Mouse (Mus musculus) midbrain, embryonic 14.5 days (tissue): ENCODE measurements around the gene Angptl8. TPM values are rescaled to one million over a fixed set of nuclear protein-coding genes. Genes with fewer than 3 reads are reported as not detected.

Source experiments
- ATAC-seq: fragments of 200-750 bp; cut with Nextera tagmentation; 2 replicates; pipeline ENCODE4 v1.8.0; 2017; ENCODE audit warnings: moderate number of reproducible peaks, moderate library complexity; ENCODE audit not compliant: low FRiP score, low TSS enrichment
- DNase-seq: peaks from one replicate; pipeline ENCODE4 v3.0.0-alpha.2; 2015
- H3K27ac ChIP-seq: fragments of 300-500 bp; sonication (generic); replicated peaks from 2 replicates; pipeline ENCODE4 v1.5.1; 2014; ENCODE audit warnings: mild to moderate bottlenecking, low read depth, low read length, moderate library complexity
- H3K27me3 ChIP-seq: fragments of 300-500 bp; sonication (generic); 2 replicates; pipeline ENCODE4 v1.6.1; 2014; ENCODE audit warnings: low read length, control low read depth, mixed read lengths; ENCODE audit not compliant: control insufficient read depth, insufficient read depth
- H3K36me3 ChIP-seq: fragments of 300-500 bp; sonication (generic); 2 replicates; pipeline ENCODE4 v1.6.1; 2014; ENCODE audit warnings: low read length, control low read depth; ENCODE audit not compliant: control insufficient read depth, insufficient read depth
- H3K4me1 ChIP-seq: fragments of 300-500 bp; sonication (generic); 2 replicates; pipeline ENCODE4 v1.6.1; 2014; ENCODE audit warnings: mild to moderate bottlenecking, antibody characterized with exemption, low read length, control low read depth; ENCODE audit not compliant: control insufficient read depth, insufficient read depth
- H3K4me2 ChIP-seq: fragments of 300-500 bp; sonication (generic); 2 replicates; pipeline ENCODE4 v1.6.1; 2014; ENCODE audit warnings: mild to moderate bottlenecking, low read length, moderate library complexity
- H3K4me3 ChIP-seq: fragments of 300-500 bp; sonication (generic); replicated peaks from 2 replicates; pipeline ENCODE4 v1.5.1; 2014; ENCODE audit warnings: low read depth, low read length
- H3K9ac ChIP-seq: fragments of 300-500 bp; sonication (generic); replicated peaks from 2 replicates; pipeline ENCODE4 v1.6.1; 2014; ENCODE audit warnings: mild to moderate bottlenecking, low read length, moderate library complexity
- H3K9me3 ChIP-seq: fragments of 300-500 bp; sonication (generic); 2 replicates; pipeline ENCODE4 v1.6.1; 2016; ENCODE audit warnings: low read length, control low read depth, mixed read lengths; ENCODE audit not compliant: control insufficient read depth
- WGBS: fragments of 180-500 bp; shearing (Covaris S2); extraction: QIAGEN DNeasy Blood & Tissue Kit; methylation state at CpG from one replicate; pipeline ENCODE4 v1.1.7; 2014; 5-methylcytosine and 5-hydroxymethylcytosine counted together
- polyA plus RNA-seq: library from polyadenylated mRNA; unstranded; fragments of >200 nt; fragmentation: Nextera tagmentation; extraction: Ambion mirVana; gene quantifications from 2 replicates; pipeline ENCODE4 v1.2.1, GENCODE M21; 2014

Angptl8 gene
- polyA plus RNA-seq, 1 experiment from 2014 or later, result 0.34 TPM

GRCm38 (mm10) chr9:21840115-21840787, 4.9 kb downstream of the Angptl8 start:
- ATAC-seq, result no peak
- DNase-seq, result peak; percentile 76
- Histone ChIP-seq H3K27ac (no peak overlapping the region), H3K36me3 (no peaks in the 10 kb centered on the region), H3K9ac (no peak overlapping the region), H3K27me3 (no peaks in the 10 kb centered on the region), H3K9me3 (no peaks in the 10 kb centered on the region), H3K4me3 (no peak overlapping the region), H3K4me1 (no peaks in the 10 kb centered on the region), H3K4me2 (no peak overlapping the region)
- WGBS, result 57% methylated on average over 8 of the region's 8 CpGs

- ATAC-seq (no peak), DNase-seq (no peak)
- H3K9ac ChIP-seq, result no peak overlapping the region
- no peak overlapping the region for H3K27ac ChIP-seq
- H3K4me3 ChIP-seq, result no peak overlapping the region
- H3K36me3 ChIP-seq, result no peaks in the 10 kb centered on the region
- no peaks in the 10 kb centered on the region for H3K4me1 ChIP-seq
- no peak overlapping the region for H3K4me2 ChIP-seq
- 94% methylated on average over 6 of the region's 6 CpGs for WGBS
- H3K9me3 ChIP-seq, result no peaks in the 10 kb centered on the region
- H3K27me3 ChIP-seq, result no peaks in the 10 kb centered on the region
Observed at GRCm38 (mm10) chr9:21841340-21841739, 6.0 kb downstream of the Angptl8 start.

DNA sequence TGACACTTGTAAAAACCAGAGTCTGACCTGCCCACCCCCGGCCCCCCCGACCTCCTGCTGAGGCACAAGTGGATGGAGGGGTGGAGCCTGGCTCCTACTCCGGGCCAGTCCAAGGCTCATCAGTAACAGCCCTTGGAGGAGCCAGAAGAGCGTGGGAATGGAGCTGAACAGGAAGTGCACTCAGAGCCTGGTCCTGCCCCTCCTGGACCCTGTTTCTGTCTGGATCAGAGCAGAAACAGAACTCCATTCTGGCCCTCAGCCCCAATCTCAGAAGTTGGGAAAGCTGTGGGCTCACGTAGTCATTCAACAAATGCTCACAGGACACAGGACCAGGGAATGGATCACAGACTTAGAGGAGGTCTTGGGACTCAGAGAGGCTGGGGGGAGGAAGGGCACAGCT, 7.1 kb downstream of the Angptl8 start:
- Histone ChIP-seq H3K4me2 (no peak overlapping the region), H3K27me3 (no peaks in the 10 kb centered on the region), H3K27ac (no peak overlapping the region), H3K9me3 (no peaks in the 10 kb centered on the region), H3K4me1 (0 out of 2 replicates have a peak, but pooled peaks cover 2% of the 10 kb centered on the region), H3K9ac (no peak overlapping the region), H3K36me3 (no peaks in the 10 kb centered on the region), H3K4me3 (no peak overlapping the region)
- DNase-seq, result no peak
- no peak for ATAC-seq
- 64% methylated on average over 5 of the region's 5 CpGs for WGBS

- H3K4me1 ChIP-seq, result 0 out of 2 replicates have a peak, but pooled peaks cover 2% of the 10 kb centered on the region
- no peak overlapping the region for H3K4me2 ChIP-seq
- ATAC-seq (no peak), DNase-seq (no peak)
- no peaks in the 10 kb centered on the region for H3K36me3 ChIP-seq
- H3K27me3 ChIP-seq, result no peaks in the 10 kb centered on the region
- H3K4me3 ChIP-seq, result no peak overlapping the region
- H3K9me3 ChIP-seq, result no peaks in the 10 kb centered on the region
- H3K9ac ChIP-seq, result no peak overlapping the region
- 93% methylated on average over 6 of the region's 6 CpGs for WGBS
- no peak overlapping the region for H3K27ac ChIP-seq
Observed at GRCm38 (mm10) chr9:21843086-21843485, 7.8 kb downstream of the Angptl8 start.

DNA sequence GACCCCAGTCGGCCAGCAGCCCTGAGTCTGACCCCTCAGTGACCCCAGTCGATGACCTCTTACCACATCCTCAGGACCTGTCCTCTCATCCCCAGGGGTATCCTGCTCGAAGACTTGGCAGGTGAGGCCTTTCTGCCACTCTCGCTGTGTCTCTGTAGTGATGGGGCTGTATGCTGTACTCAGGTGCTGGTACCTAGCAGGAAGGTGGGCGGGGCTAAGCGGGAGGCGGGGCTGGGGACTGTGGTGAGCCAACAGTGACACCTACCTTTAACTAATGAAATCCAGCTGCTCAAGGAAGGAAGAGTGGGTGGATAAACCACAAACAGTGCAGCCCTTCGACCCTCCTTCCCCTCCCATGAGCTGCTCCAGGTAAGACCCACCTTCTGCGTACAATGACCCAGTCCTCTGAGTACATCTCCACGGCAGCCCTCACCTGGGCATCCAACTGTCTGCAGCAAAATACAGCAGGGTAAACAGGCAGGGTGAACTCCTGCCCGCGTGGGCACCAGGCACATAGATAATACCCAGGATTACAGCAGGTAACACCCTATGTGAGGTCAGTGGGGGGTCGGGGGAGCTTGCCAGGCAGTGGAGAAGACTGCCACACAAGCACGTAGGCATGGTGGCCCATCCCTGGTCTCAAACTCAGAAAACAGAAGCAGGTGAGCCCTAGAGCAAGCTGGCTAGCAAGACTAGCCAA, 10.2 kb downstream of the Angptl8 start:
- Histone ChIP-seq H3K9me3 (no peaks in the 10 kb centered on the region), H3K4me3 (no peak overlapping the region), H3K27me3 (no peaks in the 10 kb centered on the region), H3K36me3 (no peaks in the 10 kb centered on the region), H3K27ac (no peak overlapping the region), H3K9ac (no peak overlapping the region), H3K4me1 (0 out of 2 replicates have a peak, but pooled peaks cover 2% of the 10 kb centered on the region), H3K4me2 (no peak overlapping the region)
- ATAC-seq (no peak), DNase-seq (no peak)
- WGBS, result 67% methylated on average over 14 of the region's 14 CpGs

- Histone ChIP-seq H3K4me2 (no peak overlapping the region), H3K27ac (no peak overlapping the region), H3K36me3 (no peaks in the 10 kb centered on the region), H3K27me3 (no peaks in the 10 kb centered on the region), H3K4me1 (0 out of 2 replicates have a peak, but pooled peaks cover 2% of the 10 kb centered on the region), H3K9me3 (no peaks in the 10 kb centered on the region), H3K4me3 (no peak overlapping the region), H3K9ac (0 out of 2 replicates have a peak overlapping the region, but pooled peaks have one; percentile 6)
- DNase-seq (no peak), ATAC-seq (no peak)
- 22% methylated on average over 11 of the region's 11 CpGs for WGBS
Observed at GRCm38 (mm10) chr9:21846755-21847341, 11.5 kb downstream of the Angptl8 start.

- H3K4me3 ChIP-seq, result no peak overlapping the region
- WGBS, result 31% methylated on average over 3 of the region's 3 CpGs
- no peak overlapping the region for H3K9ac ChIP-seq
- no peaks in the 10 kb centered on the region for H3K36me3 ChIP-seq
- no peak overlapping the region for H3K4me2 ChIP-seq
- DNase-seq (no peak), ATAC-seq (no peak)
- H3K9me3 ChIP-seq, result no peaks in the 10 kb centered on the region
- no peak overlapping the region for H3K27ac ChIP-seq
- no peaks in the 10 kb centered on the region for H3K27me3 ChIP-seq
- H3K4me1 ChIP-seq, result 0 out of 2 replicates have a peak, but pooled peaks cover 2% of the 10 kb centered on the region
Observed at GRCm38 (mm10) chr9:21847425-21847824, 12.1 kb downstream of the Angptl8 start.

GRCm38 (mm10) chr9:21847926-21848325, 12.6 kb downstream of the Angptl8 start:
- Histone ChIP-seq H3K36me3 (no peaks in the 10 kb centered on the region), H3K4me1 (0 out of 2 replicates have a peak, but pooled peaks cover 6% of the 10 kb centered on the region), H3K27me3 (no peaks in the 10 kb centered on the region), H3K4me3 (no peak overlapping the region), H3K4me2 (no peak overlapping the region), H3K9me3 (no peaks in the 10 kb centered on the region), H3K9ac (no peak overlapping the region), H3K27ac (no peak overlapping the region)
- ATAC-seq, result no peak
- no peak for DNase-seq
- 24% methylated on average over 10 of the region's 10 CpGs for WGBS
